Mouse (Mus musculus) thymus, postnatal 36 days (tissue): ENCODE data around the gene Pik3cb.

Source experiments
- DNase-seq, 2 experiments: peaks; one replicate each; pipeline ENCODE4 v3.0.0; 2022; ENCODE audit warnings: mixed read lengths in 2 of 2

The Pik3cb gene

GRCm38 (mm10) chr9:99140063-99140882 lies at the start of gene Pik3cb:
Gene Pik3cb, minus strand, starts transcription at chr9:99140621.
- DNase-seq, result peak; percentile 98 to 99

- no peak for DNase-seq
Measured at GRCm38 (mm10) chr9:99183043-99183670, 42.7 kb upstream of the Pik3cb start.

GRCm38 (mm10) chr9:99182121-99182520 lies 41.7 kb upstream of the Pik3cb start:
- no peak for DNase-seq

- no peak for DNase-seq
Measured at GRCm38 (mm10) chr9:99180272-99180671, 39.9 kb upstream of the Pik3cb start.

- no peak for DNase-seq
Measured at GRCm38 (mm10) chr9:99178736-99179135, 38.3 kb upstream of the Pik3cb start.

- no peak for DNase-seq
Measured at GRCm38 (mm10) chr9:99175774-99176173, 35.4 kb upstream of the Pik3cb start.

- no peak for DNase-seq
Measured at GRCm38 (mm10) chr9:99172811-99173210, 32.4 kb upstream of the Pik3cb start.

- DNase-seq, result no peak
Measured at GRCm38 (mm10) chr9:99171186-99171585, 30.8 kb upstream of the Pik3cb start.

GRCm38 (mm10) chr9:99169029-99169428 lies 28.6 kb upstream of the Pik3cb start:
- no peak for DNase-seq

- DNase-seq, result no peak
Measured at GRCm38 (mm10) chr9:99166946-99167345, 26.5 kb upstream of the Pik3cb start.

GRCm38 (mm10) chr9:99165956-99166355 lies 25.5 kb upstream of the Pik3cb start:
- no peak for DNase-seq

GRCm38 (mm10) chr9:99164664-99165226 lies 24.3 kb upstream of the Pik3cb start:
- no peak for DNase-seq

- DNase-seq, result no peak
Measured at GRCm38 (mm10) chr9:99164148-99164503, 23.7 kb upstream of the Pik3cb start.

GRCm38 (mm10) chr9:99163420-99164147 lies 23.2 kb upstream of the Pik3cb start:
- no peak for DNase-seq

GRCm38 (mm10) chr9:99162839-99163238 lies 22.4 kb upstream of the Pik3cb start:
- DNase-seq, result no peak

GRCm38 (mm10) chr9:99160780-99161179 lies 20.4 kb upstream of the Pik3cb start:
- no peak for DNase-seq

- no peak for DNase-seq
Measured at GRCm38 (mm10) chr9:99159932-99160331, 19.5 kb upstream of the Pik3cb start.

- DNase-seq, result no peak
Measured at GRCm38 (mm10) chr9:99158708-99159107, 18.3 kb upstream of the Pik3cb start.

GRCm38 (mm10) chr9:99158203-99158632 lies 17.8 kb upstream of the Pik3cb start:
- no peak for DNase-seq

GRCm38 (mm10) chr9:99153655-99154054 lies 13.2 kb upstream of the Pik3cb start:
- no peak for DNase-seq

- DNase-seq, result no peak
Measured at GRCm38 (mm10) chr9:99152699-99153490, 12.5 kb upstream of the Pik3cb start.
